Mouse (Mus musculus): Measurements from ENCODE around the gene Fam193b. TPM values are rescaled to one million over a fixed set of nuclear protein-coding genes. Genes with fewer than 3 reads are reported as not detected.

The Fam193b gene
- total RNA-seq, 2 experiments from 2014 or later = 9.6 to 13.4 TPM

DNA sequence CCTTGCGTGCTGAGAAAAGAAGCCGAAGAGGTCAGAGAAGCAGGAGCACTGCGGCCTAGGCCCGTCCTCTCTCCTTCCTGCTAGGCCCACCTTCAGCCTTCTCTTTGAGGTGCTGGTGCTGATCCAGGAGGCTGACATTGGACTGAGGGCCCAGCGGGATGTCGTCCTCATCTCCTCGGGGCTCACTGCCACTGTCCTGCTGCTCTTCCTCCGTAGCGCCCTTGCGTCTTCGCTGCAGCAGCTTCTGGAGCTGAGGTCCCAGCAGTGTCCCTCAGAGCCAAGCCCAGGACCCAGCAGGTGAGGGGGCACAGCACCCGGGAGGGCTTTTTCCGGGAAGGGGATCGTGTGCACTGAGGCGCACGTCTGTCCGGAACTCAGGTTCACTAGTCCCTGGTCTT is 35.1 kb downstream of the Fam193b start:
- DNase-seq = no peak
- intact Hi-C loops (cut with DNase I) = no loop called here

DNA sequence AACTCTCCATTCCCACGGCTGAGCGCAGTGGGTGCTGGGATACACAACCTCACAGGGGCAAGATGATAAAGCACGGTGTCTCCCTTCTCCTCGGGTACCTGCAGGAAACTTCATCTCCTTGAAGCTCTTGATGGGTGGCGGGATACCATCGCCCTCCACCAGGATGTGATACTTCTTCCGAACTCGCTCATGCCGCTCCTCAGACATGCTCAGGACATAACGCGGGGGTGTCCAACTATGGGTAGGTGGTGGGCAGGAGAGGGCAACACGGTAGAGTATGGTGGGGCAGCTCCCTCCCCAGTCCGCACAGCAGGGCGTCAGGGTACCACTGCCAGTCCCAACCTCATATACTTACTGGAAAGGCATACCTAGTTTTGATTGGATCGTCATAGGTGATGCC is 35.7 kb downstream of the Fam193b start:
- intact Hi-C loops (cut with DNase I) = no loop called here
- no peak for DNase-seq

DNA sequence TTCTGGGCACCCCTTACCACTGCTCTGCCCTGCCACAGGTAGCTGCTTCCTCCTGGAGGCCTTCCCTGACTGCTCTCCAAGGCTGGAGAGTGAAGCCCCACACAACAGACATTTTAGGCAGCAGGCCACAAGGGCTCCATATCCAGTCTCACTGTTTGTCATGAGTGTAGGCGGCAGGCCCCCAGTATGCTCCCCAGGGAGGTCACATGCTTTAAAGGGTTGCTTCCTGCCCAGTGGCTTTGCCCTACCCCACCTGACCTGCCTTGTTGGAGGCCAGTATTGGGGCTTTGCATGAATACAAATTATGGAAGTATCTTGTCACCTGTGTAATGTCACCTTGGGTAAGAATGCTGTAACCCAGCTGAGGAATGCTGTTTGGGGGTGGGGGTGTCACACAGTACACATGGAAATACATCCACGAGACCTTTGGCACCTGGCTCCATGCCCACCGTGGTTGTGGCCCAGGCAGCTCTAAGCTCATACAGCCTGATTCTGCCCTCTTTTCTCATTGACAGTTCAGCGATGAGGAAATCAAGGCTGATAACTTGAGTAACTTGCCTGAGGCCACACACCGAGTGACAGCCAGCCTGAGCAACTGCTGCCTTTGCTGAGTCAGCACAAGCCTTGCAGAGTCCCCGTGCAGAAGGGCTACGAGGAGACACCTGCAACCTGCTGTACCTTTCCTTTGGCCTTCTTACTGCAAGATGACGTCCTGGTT is 41.6 kb downstream of the Fam193b start, which contains the start of gene Dok3:
Dok3 (minus strand) TSS at position 99 of the 718 bp plus-strand sequence.
- intact Hi-C loops (cut with DNase I) = no loop called here

DNA sequence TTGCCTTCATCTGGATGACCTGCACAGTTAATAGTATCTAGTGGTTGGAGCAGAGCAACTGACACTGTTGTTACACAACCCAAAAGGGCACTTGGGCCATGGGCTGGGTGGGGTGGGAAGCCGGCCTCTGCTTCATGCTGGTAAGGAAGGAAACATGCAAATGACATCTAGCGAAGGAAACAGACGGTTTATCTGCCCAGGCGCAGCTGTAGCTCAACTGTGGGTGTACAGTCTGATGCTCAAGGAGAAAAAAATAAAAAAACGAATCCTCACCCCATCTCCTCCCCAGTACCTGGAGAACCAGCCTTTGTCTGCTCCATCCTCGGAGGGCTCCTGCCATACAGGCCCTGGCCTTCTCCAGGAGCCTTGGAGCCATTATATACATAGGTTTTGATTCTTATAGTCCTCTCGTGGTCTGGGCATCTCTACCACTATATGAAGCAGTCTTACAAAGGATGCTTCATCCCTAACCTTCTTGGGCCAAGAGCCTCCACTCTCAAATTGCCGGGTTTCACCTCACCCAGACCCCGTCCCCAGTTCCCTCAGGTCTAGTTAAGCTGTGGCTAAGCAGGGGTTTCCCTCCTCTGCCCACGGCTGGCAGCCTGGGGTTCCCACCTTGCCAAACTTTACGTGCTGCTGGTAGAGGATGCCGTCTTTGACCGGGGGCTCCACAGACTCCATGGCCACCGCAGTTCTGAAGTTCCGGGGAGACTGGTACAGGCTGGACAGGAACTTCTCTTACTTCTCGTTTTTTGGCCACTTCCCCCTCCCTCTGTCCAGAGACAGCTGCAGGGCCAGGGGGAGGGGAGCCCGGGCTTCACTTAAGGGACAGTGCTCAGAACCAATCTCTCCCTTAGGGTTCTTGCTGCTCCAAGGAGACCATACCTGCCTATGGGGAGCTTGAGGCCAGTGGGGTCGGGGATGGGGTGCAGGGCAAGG is 42.8 kb downstream of the Fam193b start:
- intact Hi-C loops (cut with DNase I) = no loop called here
- DNase-seq = no peak

More for the DNA sequence above, 41.6 kb downstream of the Fam193b start, which contains the start of gene Dok3:
- DNase-seq = no peak

DNA sequence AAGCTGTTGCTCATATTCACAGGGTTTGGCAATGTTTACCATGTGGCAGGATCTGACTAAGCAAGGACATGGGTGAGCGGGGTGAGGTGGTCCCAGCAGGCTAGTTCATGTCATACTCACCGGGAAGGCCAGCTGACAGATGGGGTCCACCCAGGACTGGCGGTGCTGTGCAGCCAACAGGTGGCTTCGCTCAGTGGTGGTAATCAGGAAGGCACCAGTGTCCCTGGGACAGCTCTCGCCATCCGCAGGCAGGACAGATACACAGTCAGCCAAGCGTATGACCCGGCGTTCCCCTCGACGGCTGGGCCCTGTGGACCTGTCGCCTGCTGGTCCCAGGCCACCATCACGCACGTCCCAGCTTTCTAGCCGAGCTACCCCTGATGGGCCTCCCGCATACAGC is 43.7 kb downstream of the Fam193b start:
- intact Hi-C loops (cut with DNase I) = no loop called here
- no peak for DNase-seq

DNA sequence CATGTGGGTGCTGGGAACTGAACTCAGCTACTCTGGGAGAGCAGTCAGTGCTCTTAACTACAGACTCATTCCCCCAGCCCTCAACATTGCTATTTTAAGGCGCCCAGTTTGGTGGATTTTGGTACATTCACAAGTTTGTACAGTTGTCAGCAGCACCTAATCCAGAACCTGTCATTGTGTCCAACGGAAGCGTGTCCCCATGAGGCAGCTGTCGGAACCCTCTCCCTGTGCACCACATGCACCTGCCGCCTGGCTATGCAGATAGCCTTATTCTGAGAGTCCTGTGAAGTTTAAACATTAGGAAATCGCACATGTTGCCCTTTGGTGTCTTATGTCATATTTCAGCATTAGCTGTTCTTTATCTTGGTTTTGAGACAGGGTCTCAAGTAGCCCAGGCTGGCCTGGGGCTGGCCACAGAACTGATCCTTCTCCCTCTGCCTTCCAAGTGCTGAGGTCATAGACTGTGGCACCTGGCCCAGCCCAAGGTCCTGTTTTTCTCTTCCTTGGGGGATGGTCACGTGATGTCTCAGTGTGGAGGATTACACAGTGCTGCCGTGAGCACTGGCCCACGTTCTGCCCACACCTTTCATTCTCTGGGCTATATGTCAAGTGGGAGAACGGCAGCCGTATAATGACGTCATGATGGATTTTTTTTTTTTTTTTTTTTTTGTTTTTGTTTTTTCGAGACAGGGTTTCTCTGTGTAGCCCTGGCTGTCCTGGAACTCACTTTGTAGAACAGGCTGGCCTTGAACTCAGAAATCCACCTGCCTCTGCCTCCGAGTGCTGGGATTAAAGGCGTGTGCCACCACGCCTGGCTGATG is 45.0 kb downstream of the Fam193b start:
- DNase-seq = no peak
- intact Hi-C loops (cut with DNase I) = no loop called here

DNA sequence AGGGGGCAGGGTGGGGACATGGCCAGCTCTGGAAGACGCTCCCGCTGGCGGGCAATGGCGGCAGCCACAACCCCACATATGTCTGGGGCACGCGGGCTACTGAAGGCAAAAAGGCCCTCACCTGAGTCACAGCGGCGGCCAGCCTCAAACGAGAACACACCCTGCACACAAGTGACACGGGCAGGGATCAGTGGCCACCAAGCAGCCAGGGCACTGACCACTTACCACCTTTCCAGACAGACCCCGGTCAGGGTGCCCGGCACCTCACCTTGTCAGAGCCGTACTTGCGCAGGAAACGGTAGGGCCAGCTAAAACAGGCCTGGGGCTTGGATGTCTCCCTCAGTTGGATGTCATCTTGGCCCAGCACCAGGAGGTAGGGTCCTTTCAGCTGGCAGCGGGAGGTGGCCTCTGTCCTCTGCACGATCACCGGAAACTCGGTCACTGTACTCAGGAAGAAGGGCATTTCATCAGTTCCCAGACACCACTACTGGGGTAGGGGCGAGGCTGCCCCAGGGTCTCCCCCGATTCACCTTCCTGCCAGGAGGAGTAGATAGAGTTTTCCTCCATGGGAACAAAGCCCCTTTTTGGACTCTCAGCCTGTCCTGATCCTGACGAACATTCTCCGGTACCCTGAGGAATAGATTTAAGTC is 46.8 kb downstream of the Fam193b start:
- DNase-seq = no peak
- intact Hi-C loops (cut with DNase I) = no loop called here

DNA sequence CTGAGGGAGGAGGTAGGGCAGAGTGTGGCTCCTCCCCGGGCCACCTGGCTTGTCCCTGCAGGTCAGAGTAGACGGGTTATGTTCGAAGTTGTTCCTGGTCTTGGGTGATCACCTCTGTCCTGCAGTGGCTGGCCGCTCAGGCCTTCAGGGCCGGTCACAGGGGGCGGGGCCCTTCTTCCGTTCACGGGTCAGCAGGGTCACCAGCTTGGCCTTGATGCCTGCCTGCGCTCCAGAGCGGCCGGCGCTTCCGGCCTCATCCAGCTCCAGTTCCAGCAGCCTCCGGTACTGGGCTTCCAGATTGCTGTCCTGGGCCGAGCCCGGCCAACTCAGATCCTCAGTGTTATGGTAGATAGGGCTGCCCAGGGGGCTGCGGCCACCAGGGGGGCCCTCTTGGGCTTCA is 47.6 kb downstream of the Fam193b start:
- no peak for DNase-seq

DNA sequence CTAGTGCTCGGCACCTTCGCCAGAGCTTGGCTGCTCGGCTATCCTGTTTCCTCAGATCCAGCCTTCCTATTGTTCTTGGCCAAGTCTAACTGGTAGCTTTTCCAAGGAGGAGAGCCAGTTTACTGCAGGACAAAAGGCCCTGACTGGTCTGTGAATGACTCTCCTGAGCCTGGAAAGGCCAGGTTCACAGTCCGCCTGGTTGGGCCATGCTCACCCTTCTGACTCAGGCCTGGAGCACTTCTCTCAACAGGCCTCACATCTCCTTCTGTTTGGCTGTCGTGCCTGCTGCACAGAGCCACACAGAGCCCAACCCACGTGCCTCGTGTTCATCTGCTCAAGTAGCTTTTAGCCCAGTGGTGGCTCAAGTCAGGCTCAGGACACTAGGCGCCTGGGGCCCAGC is 48.2 kb downstream of the Fam193b start:
- intact Hi-C loops (cut with DNase I) = no loop called here
- no peak for DNase-seq

More for the DNA sequence above, 47.6 kb downstream of the Fam193b start:
- intact Hi-C loops (cut with DNase I) = no loop called here

DNA sequence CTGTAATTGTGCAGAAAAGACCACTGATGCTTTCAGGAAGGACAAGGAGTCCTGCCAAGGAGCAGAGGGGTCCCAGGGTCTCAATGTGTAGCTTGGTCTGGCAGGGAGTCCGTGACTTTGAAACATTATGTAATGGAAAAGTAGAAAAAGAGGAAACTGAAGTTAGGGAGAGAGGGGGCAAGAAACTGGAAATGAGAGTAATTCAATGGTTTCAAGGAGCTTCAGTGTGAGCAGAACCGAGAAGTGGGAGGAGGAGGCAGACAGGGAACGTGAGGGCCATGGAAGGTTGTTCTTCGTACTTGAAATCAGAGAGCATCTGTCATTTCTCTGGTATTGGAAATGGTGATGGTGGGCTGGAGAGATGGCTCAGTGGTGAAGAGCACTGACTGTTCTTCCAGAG is 51.3 kb downstream of the Fam193b start:
- DNase-seq = no peak
- intact Hi-C loops (cut with DNase I) = no loop called here

DNA sequence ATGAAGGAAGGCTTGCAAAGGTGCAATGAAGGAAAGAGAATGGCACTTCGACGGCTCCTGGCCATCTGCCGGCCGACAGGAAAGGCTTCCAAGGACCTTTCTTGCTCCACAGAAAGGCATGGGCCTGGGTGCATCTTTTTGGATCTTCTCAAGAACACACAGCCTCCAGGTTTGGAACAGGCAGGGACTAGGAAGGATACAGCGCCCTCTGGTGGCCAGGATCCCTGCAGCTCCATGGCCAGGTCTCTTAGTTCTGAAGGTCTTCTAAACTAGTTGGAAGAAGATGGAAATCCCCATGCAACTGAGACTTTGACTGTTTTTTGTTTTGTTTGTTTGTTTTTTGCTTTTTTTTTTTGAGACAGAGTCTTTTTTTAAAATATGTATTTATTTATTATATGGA is 54.0 kb downstream of the Fam193b start:
- intact Hi-C loops (cut with DNase I) = loop anchor here (2.0 kb wide), 1 partner anchor 108 kb away; no protein-coding TSS in a partner anchor
- DNase-seq = peak; percentile 83 to 85

DNA sequence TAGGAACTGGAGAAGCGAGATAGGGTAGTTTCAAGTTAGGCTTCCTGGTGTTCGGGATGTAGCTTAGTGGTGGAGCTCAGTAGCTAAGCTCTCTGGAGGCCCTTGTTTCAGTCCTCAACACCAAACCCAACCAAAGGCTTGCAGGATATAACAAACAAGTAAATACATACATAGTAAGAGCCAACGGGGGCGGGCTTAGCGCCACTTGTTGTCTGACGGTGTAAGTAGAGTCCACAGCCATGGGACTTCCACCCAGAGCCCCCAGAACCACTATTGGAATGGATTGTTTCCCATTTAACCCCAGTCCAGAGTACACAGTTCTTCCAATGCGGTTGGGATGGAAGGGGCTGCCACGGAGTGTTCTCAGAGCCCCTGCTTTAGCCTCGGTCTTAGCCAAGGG is 57.1 kb downstream of the Fam193b start:
- no peak for DNase-seq
- intact Hi-C loops (cut with DNase I) = loop anchor here (2.0 kb wide), 2 partner anchors 39 to 95 kb away; no protein-coding TSS in a partner anchor

DNA sequence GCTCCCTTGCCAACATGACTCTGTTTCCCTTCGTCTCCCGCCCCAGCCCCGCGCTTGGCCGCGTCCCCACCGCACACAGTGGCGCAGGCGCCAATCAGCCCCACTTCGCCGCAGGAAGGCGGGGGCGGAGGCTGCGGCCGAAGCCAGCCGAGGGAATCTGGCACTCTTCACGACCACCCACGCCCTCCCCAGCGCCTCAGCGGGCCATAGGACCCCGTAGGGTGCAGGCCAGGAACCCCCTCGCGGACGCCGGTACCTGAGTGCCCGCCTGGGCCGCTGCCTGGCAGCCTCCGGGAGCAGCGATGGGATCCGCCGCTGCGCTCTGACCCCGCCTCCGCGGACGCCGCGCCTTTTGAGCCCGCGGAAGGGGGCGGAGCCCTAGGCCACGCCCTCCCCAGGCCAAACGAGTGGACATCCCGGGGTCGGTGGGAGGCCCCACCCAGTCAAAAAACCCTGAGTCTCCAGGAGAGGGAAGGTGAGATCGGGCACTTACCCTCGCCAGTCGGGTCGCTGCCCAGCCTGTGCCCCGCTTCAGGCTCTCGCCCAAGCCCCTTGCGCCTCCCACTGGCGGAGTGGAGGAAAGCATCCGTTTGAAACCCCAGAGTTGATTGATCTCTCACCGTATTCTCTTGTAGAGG is 57.7 kb downstream of the Fam193b start, which contains the start of gene Pdlim7:
Pdlim7 (minus strand) TSS at position 566 of the 638 bp plus-strand sequence.
- DNase-seq = peak; percentile 87 to 95
- intact Hi-C loops (cut with DNase I) = no loop called here

DNA sequence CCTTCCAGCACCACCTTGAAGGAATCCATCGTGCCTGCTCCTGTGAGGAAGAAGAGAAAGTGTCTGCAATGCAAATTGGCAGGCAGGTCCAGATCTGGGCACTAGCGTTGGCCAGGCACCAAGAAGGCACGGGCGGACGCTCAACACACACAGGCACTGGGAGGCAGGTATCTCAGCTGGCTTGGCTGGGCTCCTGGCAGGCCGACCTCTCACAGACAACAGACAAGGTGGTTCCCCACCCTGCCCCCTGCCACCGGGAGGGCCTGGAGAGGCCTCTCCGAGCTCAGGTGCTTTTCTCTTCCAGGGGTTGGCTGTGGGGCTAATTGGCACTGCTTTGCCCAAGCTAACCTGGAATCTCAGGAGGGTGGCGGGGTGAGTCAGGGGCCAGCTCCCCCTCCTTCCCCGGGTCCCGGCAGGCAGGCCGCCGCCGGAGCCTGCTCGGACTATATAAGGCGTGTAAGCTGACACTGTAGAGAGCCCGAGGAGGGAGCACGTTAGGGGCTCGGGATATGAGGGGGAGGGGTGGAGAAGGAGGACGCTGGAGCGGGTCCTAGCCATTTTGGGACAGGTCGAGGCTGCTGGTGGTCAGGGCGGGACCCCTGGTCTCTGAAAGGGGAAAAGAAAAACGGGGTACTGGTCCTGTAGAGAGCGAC is 58.4 kb downstream of the Fam193b start:
- intact Hi-C loops (cut with DNase I) = no loop called here
- peak; percentile 55 to 73 for DNase-seq

DNA sequence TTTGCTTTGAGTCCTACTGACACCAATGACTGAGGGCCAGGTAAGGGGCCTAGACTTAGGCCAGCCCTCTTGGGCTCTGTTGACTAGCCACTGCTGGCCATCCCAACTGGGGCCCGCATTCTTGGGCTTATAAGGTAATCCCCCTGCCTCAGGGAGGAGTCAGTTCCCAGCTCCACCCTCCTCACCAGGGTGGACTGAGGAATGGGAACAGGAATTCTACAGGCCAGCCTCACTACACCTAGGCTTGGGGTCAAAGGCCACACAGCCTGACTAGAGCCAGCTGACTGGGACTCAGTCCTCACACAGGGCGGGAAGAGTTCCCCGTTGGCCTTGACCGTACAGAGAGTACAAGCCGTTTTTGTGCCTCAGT is 59.4 kb downstream of the Fam193b start:
- no peak for DNase-seq
- intact Hi-C loops (cut with DNase I) = no loop called here

DNA sequence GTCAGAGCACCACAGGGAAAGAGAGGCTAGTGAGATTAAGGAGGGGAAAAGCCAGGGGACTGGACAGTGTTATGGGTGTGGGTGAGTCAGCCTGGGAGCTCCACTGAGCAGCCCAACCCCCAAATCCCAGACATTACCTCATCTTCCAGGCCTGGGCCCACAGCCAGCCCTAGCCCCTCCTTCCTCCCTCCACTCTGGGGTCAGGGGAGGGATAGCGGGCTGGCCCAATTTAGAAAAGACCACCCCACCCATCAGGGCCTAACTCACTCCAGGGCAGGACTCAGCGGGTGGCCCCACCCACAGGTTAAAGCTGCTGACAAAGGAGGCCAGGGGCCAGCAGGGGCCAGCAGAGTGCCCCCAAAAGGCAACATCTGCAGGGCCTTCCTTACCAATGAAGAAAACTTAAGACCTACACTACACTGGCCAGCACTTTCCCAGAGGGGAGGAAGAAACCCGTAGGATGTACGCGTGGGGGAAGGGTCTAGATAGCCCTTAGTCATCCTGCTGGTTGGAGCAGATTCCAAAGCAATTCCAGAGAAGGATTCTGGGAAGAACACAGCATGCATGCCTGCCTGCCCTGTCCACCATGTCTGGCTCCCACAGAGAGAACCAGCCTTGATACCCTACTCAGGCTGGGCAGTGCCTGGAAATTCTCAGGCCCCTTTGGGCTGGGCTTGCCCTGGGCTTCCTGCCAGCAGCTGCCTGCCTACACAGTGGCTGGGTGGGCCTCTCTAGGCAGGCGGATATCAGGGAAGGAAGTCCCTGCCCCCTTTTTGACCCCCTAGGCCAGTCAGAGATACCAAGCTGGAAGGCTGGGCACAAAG is 60.0 kb downstream of the Fam193b start:
- peak; percentile 84 to 88 for DNase-seq
- intact Hi-C loops (cut with DNase I) = no loop called here

DNA sequence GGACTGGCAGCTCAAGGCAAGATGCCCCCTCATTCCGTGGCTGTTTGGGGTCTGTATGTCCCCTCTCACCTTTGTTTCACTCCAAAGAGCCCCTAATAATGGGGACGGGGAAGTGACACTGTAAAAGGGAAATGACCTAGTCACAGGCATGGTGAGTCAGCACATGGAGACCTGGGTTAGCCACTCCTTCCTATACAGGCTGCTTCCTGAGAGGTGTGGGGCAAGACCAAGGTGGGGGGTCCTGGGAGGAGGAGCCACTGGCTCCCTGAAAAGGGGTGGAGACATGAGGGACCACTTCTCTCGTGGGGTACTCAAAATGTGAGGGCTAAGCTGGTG is 60.6 kb downstream of the Fam193b start:
- intact Hi-C loops (cut with DNase I) = no loop called here
- DNase-seq = no peak

DNA sequence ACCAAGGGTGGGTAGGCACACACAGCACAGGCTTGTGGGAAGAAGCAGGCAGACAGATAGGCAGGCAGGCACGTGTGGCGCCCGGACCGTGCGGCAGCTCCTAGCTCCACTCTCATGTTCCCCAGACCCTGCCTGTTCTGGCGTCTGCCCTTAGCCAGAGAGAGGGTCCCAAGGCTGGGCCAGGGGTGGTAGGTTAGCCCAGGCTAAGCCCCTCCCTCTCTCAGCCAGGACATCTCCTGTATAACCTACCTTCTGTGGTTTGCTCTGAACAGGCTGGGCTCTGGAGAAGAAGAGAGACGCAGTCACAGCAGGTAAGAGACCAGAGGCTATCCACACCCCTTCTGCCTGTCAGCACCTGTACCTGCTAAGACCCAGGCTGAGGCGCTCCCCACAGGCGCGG is 62.4 kb downstream of the Fam193b start:
- DNase-seq = no peak
- intact Hi-C loops (cut with DNase I) = no loop called here

Measured in gastrocnemius, postnatal 36 days (tissue).